Mouse (Mus musculus) macrophage (primary cell): Measurements from ENCODE around the gene Id1. TPM values are rescaled to one million over a fixed set of nuclear protein-coding genes. Genes with fewer than 3 reads are reported as not detected.

Experiments
- H3K27ac ChIP-seq: fragments of 350-480 bp; formaldehyde crosslinking; 2 replicates; pipeline ENCODE4 v1.9.0; 2021
- H3K36me3 ChIP-seq: fragments of 350-480 bp; formaldehyde crosslinking; 2 replicates; pipeline ENCODE4 v1.9.0; 2021; ENCODE audit errors: inconsistent target
- H3K4me3 ChIP-seq: fragments of 350-480 bp; formaldehyde crosslinking; 2 replicates; pipeline ENCODE4 v1.9.0; 2021; ENCODE audit errors: inconsistent target
- H3K79me2 ChIP-seq: fragments of 350-480 bp; formaldehyde crosslinking; 2 replicates; pipeline ENCODE4 v1.9.0; 2021; ENCODE audit errors: inconsistent target
- WGBS: methylation state at CpG from one replicate; pipeline ENCODE4 v1.1.7; 2026; ENCODE audit warnings: inconsistent platforms; ENCODE audit not compliant: missing documents; 5-methylcytosine and 5-hydroxymethylcytosine counted together
- polyA plus RNA-seq: library from polyadenylated mRNA; stranded (reverse); fragments of 250-400 nt; gene quantifications from 3 replicates; pipeline ENCODE4 v1.2.4, GENCODE M21; 2018; ENCODE audit warnings: inconsistent platforms

Gene Id1
- polyA plus RNA-seq, 1 experiment from 2014 or later, result 0.39 TPM

GRCm38 (mm10) chr2:152753944-152754711 is 18.1 kb downstream of the Id1 start, which contains the start of gene Cox4i2:
Cox4i2 (plus strand) TSS chr2:152754173.
- H3K4me3 ChIP-seq, result no peak within 1 kb of the TSS
- 36% methylated on average over 30 of the region's 30 CpGs for WGBS

GRCm38 (mm10) chr2:152756474-152757393 is 20.7 kb downstream of the Id1 start:
- WGBS, result 44% methylated on average over 17 of the region's 17 CpGs
- Histone ChIP-seq H3K4me3 (no peak overlapping the region), H3K36me3 (no peaks in the 10 kb centered on the region), H3K79me2 (no peaks in the 10 kb centered on the region), H3K27ac (no peak overlapping the region)

More at GRCm38 (mm10) chr2:152753944-152754711, 18.1 kb downstream of the Id1 start, which contains the start of gene Cox4i2:
- H3K27ac ChIP-seq, result no peak within 1 kb of the TSS
- no peaks in the 10 kb centered on the region for H3K36me3 ChIP-seq
- no peaks in the 10 kb centered on the region for H3K79me2 ChIP-seq

- no peaks in the 10 kb centered on the region for H3K36me3 ChIP-seq
- H3K27ac ChIP-seq, result no peak overlapping the region
- no peak overlapping the region for H3K4me3 ChIP-seq
- 83% methylated on average over 2 of the region's 2 CpGs for WGBS
- no peaks in the 10 kb centered on the region for H3K79me2 ChIP-seq
Observed at GRCm38 (mm10) chr2:152757478-152757877, 21.4 kb downstream of the Id1 start.

GRCm38 (mm10) chr2:152758351-152758750 is 22.3 kb downstream of the Id1 start:
- no peak overlapping the region for H3K4me3 ChIP-seq
- WGBS, result 49% methylated on average over 3 of the region's 4 CpGs
- no peaks in the 10 kb centered on the region for H3K79me2 ChIP-seq
- H3K27ac ChIP-seq, result no peak overlapping the region
- H3K36me3 ChIP-seq, result no peaks in the 10 kb centered on the region

GRCm38 (mm10) chr2:152763310-152763709 is 27.3 kb downstream of the Id1 start:
- no peak overlapping the region for H3K27ac ChIP-seq
- WGBS, result 65% methylated on average over 6 of the region's 6 CpGs

GRCm38 (mm10) chr2:152764172-152765044 is 28.4 kb downstream of the Id1 start:
- no peak overlapping the region for H3K4me3 ChIP-seq
- no peaks in the 10 kb centered on the region for H3K79me2 ChIP-seq
- 87% methylated on average over 14 of the region's 14 CpGs for WGBS
- no peaks in the 10 kb centered on the region for H3K36me3 ChIP-seq
- no peak overlapping the region for H3K27ac ChIP-seq

More at GRCm38 (mm10) chr2:152763310-152763709, 27.3 kb downstream of the Id1 start:
- H3K79me2 ChIP-seq, result no peaks in the 10 kb centered on the region
- no peak overlapping the region for H3K4me3 ChIP-seq
- no peaks in the 10 kb centered on the region for H3K36me3 ChIP-seq

GRCm38 (mm10) chr2:152765045-152765674 is 29.1 kb downstream of the Id1 start:
- 87% methylated on average over 6 of the region's 7 CpGs for WGBS
- H3K36me3 ChIP-seq, result no peaks in the 10 kb centered on the region
- H3K27ac ChIP-seq, result no peak overlapping the region
- no peaks in the 10 kb centered on the region for H3K79me2 ChIP-seq
- H3K4me3 ChIP-seq, result no peak overlapping the region

- Histone ChIP-seq H3K79me2 (no peaks in the 10 kb centered on the region), H3K27ac (no peak overlapping the region), H3K4me3 (no peak overlapping the region), H3K36me3 (no peaks in the 10 kb centered on the region)
- WGBS, result 28% methylated on average over 24 of the region's 25 CpGs
Observed at GRCm38 (mm10) chr2:152766387-152767123, 30.5 kb downstream of the Id1 start.

GRCm38 (mm10) chr2:152767618-152768271 is 31.7 kb downstream of the Id1 start:
- 71% methylated on average over 12 of the region's 12 CpGs for WGBS
- Histone ChIP-seq H3K79me2 (no peaks in the 10 kb centered on the region), H3K4me3 (no peak overlapping the region), H3K36me3 (no peaks in the 10 kb centered on the region), H3K27ac (no peak overlapping the region)

- Histone ChIP-seq H3K36me3 (no peaks in the 10 kb centered on the region), H3K27ac (no peak overlapping the region), H3K4me3 (no peak overlapping the region), H3K79me2 (no peaks in the 10 kb centered on the region)
- WGBS, result 82% methylated on average over 7 of the region's 7 CpGs
Observed at GRCm38 (mm10) chr2:152769677-152770076, 33.6 kb downstream of the Id1 start.

- 74% methylated on average over 9 of the region's 9 CpGs for WGBS
- Histone ChIP-seq H3K27ac (no peak overlapping the region), H3K36me3 (no peaks in the 10 kb centered on the region), H3K79me2 (no peaks in the 10 kb centered on the region), H3K4me3 (no peak overlapping the region)
Observed at GRCm38 (mm10) chr2:152771571-152771970, 35.5 kb downstream of the Id1 start.

- no peak overlapping the region for H3K27ac ChIP-seq
- no peaks in the 10 kb centered on the region for H3K79me2 ChIP-seq
- 44% methylated on average over 1 of the region's 1 CpGs for WGBS
- no peaks in the 10 kb centered on the region for H3K36me3 ChIP-seq
- no peak overlapping the region for H3K4me3 ChIP-seq
Observed at GRCm38 (mm10) chr2:152772231-152772630, 36.2 kb downstream of the Id1 start.

- WGBS, result 57% methylated on average over 4 of the region's 4 CpGs
- peaks cover 1% of the 10 kb centered on the region for H3K79me2 ChIP-seq
- H3K36me3 ChIP-seq, result no peaks in the 10 kb centered on the region
- no peak overlapping the region for H3K4me3 ChIP-seq
- H3K27ac ChIP-seq, result no peak overlapping the region
Observed at GRCm38 (mm10) chr2:152775357-152775756, 39.3 kb downstream of the Id1 start.
